4 mouse cellular contexts compared by ENCODE assay signal in the genomic region with DNA sequence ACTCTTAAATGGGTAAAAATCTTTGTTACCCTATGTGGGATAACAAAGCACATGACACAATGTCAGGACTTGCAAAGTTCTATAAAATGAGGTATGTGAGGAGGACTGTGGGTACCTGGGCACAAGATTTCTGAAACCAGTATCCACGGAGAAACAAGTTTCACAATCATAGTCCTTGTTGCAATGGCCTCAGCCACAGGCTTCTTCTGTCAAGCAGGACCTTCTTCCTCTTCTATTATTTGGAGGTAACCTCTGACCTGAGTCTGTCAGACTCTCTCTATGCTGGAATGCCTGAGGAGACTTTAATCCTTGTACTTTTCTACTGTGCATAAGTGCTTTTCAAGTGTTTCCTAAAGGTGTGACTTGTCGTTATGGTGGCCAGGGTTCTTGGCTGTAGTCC.
DNase-seq lines count a peak whose midpoint lies in the region; ATAC-seq lines count a peak whose summit lies in the region.
"Not testable (repeated sequence)": the region's sequence is repeated elsewhere in the genome, so short reads cannot be mapped to it uniquely, and the experiment has no call there.

No protein-coding gene starts in this region.

- not testable (repeated sequence) for H3K36me3 ChIP-seq in lung, embryonic 16.5 days (ENCODE audit: control insufficient read depth, insufficient read depth, low read length)

- H3K9ac ChIP-seq in lung, embryonic 16.5 days (ENCODE audit: low read length): not testable (repeated sequence)

- peak; percentile 47 for ATAC-seq in lung, embryonic 16.5 days (ENCODE audit: low read depth)
- peak; percentile 89 for ATAC-seq in megakaryocyte, adult 5-6 weeks (ENCODE audit: poor library complexity, severe bottlenecking)

- not testable (repeated sequence) for H3K4me1 ChIP-seq in lung, embryonic 16.5 days (replicated peaks; ENCODE audit: control insufficient read depth, insufficient read depth, low read length)

- H3K9me3 ChIP-seq in lung, embryonic 16.5 days (ENCODE audit: control insufficient read depth, low read length): not testable (repeated sequence)

- DNase-seq in heart, adult 11 months: peak; percentile 6
- peak; percentile 28 for DNase-seq in lung, postnatal 25 days (ENCODE audit: low spot score)

- H3K4me2 ChIP-seq in lung, embryonic 16.5 days (ENCODE audit: low read depth, low read length): not testable (repeated sequence)

- H3K4me3 ChIP-seq in lung, embryonic 16.5 days (ENCODE audit: low read length): not testable (repeated sequence)

- not testable (repeated sequence) for H3K27ac ChIP-seq in lung, embryonic 16.5 days (ENCODE audit: low read length)

- WGBS in lung, embryonic 16.5 days: 47% methylated on average over 2 of the region's 2 CpGs

- H3K27me3 ChIP-seq in lung, embryonic 16.5 days (ENCODE audit: control insufficient read depth, insufficient read depth, low read depth, low read length): not testable (repeated sequence)
